Mouse (Mus musculus) midbrain, embryonic 16.5 days (tissue): ENCODE data around the gene Shq1. TPM values are rescaled to one million over a fixed set of nuclear protein-coding genes. Genes with fewer than 3 reads are reported as not detected.

Source experiments
- ATAC-seq: fragments of 200-750 bp; cut with Nextera tagmentation; 2 replicates; pipeline ENCODE4 v1.8.0; 2017; ENCODE audit warnings: moderate TSS enrichment
- H3K27ac ChIP-seq: fragments of 300-500 bp; sonication (generic); 2 replicates; pipeline ENCODE4 v1.5.1; 2014; ENCODE audit warnings: mild to moderate bottlenecking, low read length, mixed read lengths
- H3K27me3 ChIP-seq: fragments of 300-500 bp; sonication (generic); 2 replicates; pipeline ENCODE4 v1.6.1; 2014; ENCODE audit warnings: low read depth, low read length, mixed read lengths; ENCODE audit not compliant: control insufficient read depth, insufficient read depth
- H3K36me3 ChIP-seq: fragments of 300-500 bp; sonication (generic); 2 replicates; pipeline ENCODE4 v1.6.1; 2014; ENCODE audit warnings: mild to moderate bottlenecking, low read length, moderate library complexity, mixed read lengths; ENCODE audit not compliant: control insufficient read depth, insufficient read depth
- H3K4me1 ChIP-seq: fragments of 300-500 bp; sonication (generic); 2 replicates; pipeline ENCODE4 v1.6.1; 2014; ENCODE audit warnings: mild to moderate bottlenecking, low read length, mixed read lengths; ENCODE audit not compliant: control insufficient read depth, insufficient read depth
- H3K4me2 ChIP-seq: fragments of 300-500 bp; sonication (generic); 2 replicates; pipeline ENCODE4 v1.6.1; 2014; ENCODE audit warnings: mild to moderate bottlenecking, low read length, mixed read lengths
- H3K4me3 ChIP-seq: fragments of 300-500 bp; sonication (generic); 2 replicates; pipeline ENCODE4 v1.5.1; 2014; ENCODE audit warnings: low read depth, mild to moderate bottlenecking, low read length, moderate library complexity, mixed read lengths
- H3K9ac ChIP-seq: fragments of 300-500 bp; sonication (generic); 2 replicates; pipeline ENCODE4 v1.6.1; 2014; ENCODE audit warnings: low read depth, low read length, mixed read lengths
- H3K9me3 ChIP-seq: fragments of 300-500 bp; sonication (generic); replicated peaks from 2 replicates; pipeline ENCODE4 v1.6.1; 2014; ENCODE audit warnings: mild to moderate bottlenecking, low read length, mixed read lengths; ENCODE audit not compliant: control insufficient read depth, poor library complexity, severe bottlenecking
- WGBS: fragments of 180-500 bp; shearing (Covaris S2); extraction: QIAGEN DNeasy Blood & Tissue Kit; methylation state at CpG from one replicate; pipeline ENCODE4 v1.1.7; 2014; 5-methylcytosine and 5-hydroxymethylcytosine counted together
- polyA plus RNA-seq: library from polyadenylated mRNA; unstranded; fragments of >200 nt; fragmentation: Nextera tagmentation; extraction: Ambion mirVana; gene quantifications from 2 replicates; pipeline ENCODE4 v1.2.1, GENCODE M21; 2015

The Shq1 gene
- polyA plus RNA-seq, 1 experiment from 2014 or later: 9.7 TPM

- Histone ChIP-seq H3K4me2 (no peak overlapping the region), H3K4me3 (no peak overlapping the region), H3K27me3 (no peaks in the 10 kb centered on the region), H3K27ac (no peak overlapping the region), H3K9me3 (no peaks in the 10 kb centered on the region), H3K9ac (no peak overlapping the region), H3K4me1 (peaks cover 4% of the 10 kb centered on the region), H3K36me3 (no peaks in the 10 kb centered on the region)
- 89% methylated on average over 5 of the region's 5 CpGs for WGBS
- ATAC-seq: no peak
These were observed 143.0 kb downstream of the Shq1 start for GRCm38 (mm10) chr6:100527972-100528371.

- Histone ChIP-seq H3K9ac (no peak overlapping the region), H3K4me3 (no peak overlapping the region), H3K27ac (no peak overlapping the region), H3K27me3 (no peaks in the 10 kb centered on the region), H3K4me2 (no peak overlapping the region), H3K4me1 (peaks cover 4% of the 10 kb centered on the region), H3K36me3 (no peaks in the 10 kb centered on the region), H3K9me3 (no peaks in the 10 kb centered on the region)
- WGBS: 95% methylated on average over 6 of the region's 6 CpGs
- ATAC-seq: no peak
These were observed 143.8 kb downstream of the Shq1 start for GRCm38 (mm10) chr6:100527161-100527560.

- H3K9me3 ChIP-seq: no peaks in the 10 kb centered on the region
- no peak overlapping the region for H3K9ac ChIP-seq
- H3K27me3 ChIP-seq: no peaks in the 10 kb centered on the region
- H3K36me3 ChIP-seq: no peaks in the 10 kb centered on the region
- no peak overlapping the region for H3K4me3 ChIP-seq
- WGBS: 6% methylated on average over 9 of the region's 9 CpGs
- H3K4me1 ChIP-seq: peaks cover 7% of the 10 kb centered on the region
- no peak overlapping the region for H3K27ac ChIP-seq
- no peak for ATAC-seq
- H3K4me2 ChIP-seq: peak overlapping the region; percentile 33; the same call in 1 of the 2 replicates
These were observed 144.9 kb downstream of the Shq1 start for GRCm38 (mm10) chr6:100526066-100526465.

GRCm38 (mm10) chr6:100525496-100525895 is 145.5 kb downstream of the Shq1 start:
- Histone ChIP-seq H3K4me2 (no peak overlapping the region), H3K27me3 (no peaks in the 10 kb centered on the region)
- WGBS: 24% methylated on average over 3 of the region's 3 CpGs

GRCm38 (mm10) chr6:100522495-100522894 is 148.5 kb downstream of the Shq1 start:
- H3K4me1 ChIP-seq: peaks cover 17% of the 10 kb centered on the region
- H3K9me3 ChIP-seq: no peaks in the 10 kb centered on the region
- no peak overlapping the region for H3K4me3 ChIP-seq
- H3K4me2 ChIP-seq: no peak overlapping the region
- no peaks in the 10 kb centered on the region for H3K36me3 ChIP-seq
- ATAC-seq: no peak
- H3K27ac ChIP-seq: no peak overlapping the region
- WGBS: 73% methylated on average over 3 of the region's 3 CpGs
- H3K9ac ChIP-seq: no peak overlapping the region
- peaks cover 3% of the 10 kb centered on the region for H3K27me3 ChIP-seq

More at GRCm38 (mm10) chr6:100525496-100525895, 145.5 kb downstream of the Shq1 start:
- no peaks in the 10 kb centered on the region for H3K9me3 ChIP-seq
- peaks cover 10% of the 10 kb centered on the region for H3K4me1 ChIP-seq
- no peak overlapping the region for H3K4me3 ChIP-seq
- no peak overlapping the region for H3K9ac ChIP-seq
- H3K36me3 ChIP-seq: no peaks in the 10 kb centered on the region
- no peak overlapping the region for H3K27ac ChIP-seq
- ATAC-seq: no peak

- Histone ChIP-seq H3K9me3 (no peaks in the 10 kb centered on the region), H3K4me1 (peaks cover 17% of the 10 kb centered on the region), H3K27ac (no peak overlapping the region), H3K4me3 (no peak overlapping the region), H3K36me3 (no peaks in the 10 kb centered on the region), H3K9ac (no peak overlapping the region), H3K27me3 (peaks cover 5% of the 10 kb centered on the region), H3K4me2 (no peak overlapping the region)
- ATAC-seq: no peak
- WGBS: 44% methylated on average over 2 of the region's 2 CpGs
These were observed 149.2 kb downstream of the Shq1 start for GRCm38 (mm10) chr6:100521615-100522398.

- H3K27me3 ChIP-seq: peaks cover 5% of the 10 kb centered on the region
- no peak overlapping the region for H3K4me2 ChIP-seq
- no peak overlapping the region for H3K4me3 ChIP-seq
- WGBS: 68% methylated on average over 5 of the region's 5 CpGs
- no peak overlapping the region for H3K9ac ChIP-seq
- H3K36me3 ChIP-seq: no peaks in the 10 kb centered on the region
- H3K9me3 ChIP-seq: no peaks in the 10 kb centered on the region
- peaks cover 13% of the 10 kb centered on the region for H3K4me1 ChIP-seq
- H3K27ac ChIP-seq: no peak overlapping the region
- ATAC-seq: peak; percentile 61; the same call in 1 of the 2 replicates
These were observed 150.3 kb downstream of the Shq1 start for GRCm38 (mm10) chr6:100520558-100521099.

GRCm38 (mm10) chr6:100519837-100520236 is 151.1 kb downstream of the Shq1 start:
- H3K36me3 ChIP-seq: no peaks in the 10 kb centered on the region
- 0 out of 2 replicates have a peak, but pooled peaks have one; percentile 44 for ATAC-seq
- 31% methylated on average over 12 of the region's 12 CpGs for WGBS
- peaks cover 13% of the 10 kb centered on the region for H3K4me1 ChIP-seq
- H3K4me3 ChIP-seq: no peak overlapping the region
- H3K9ac ChIP-seq: no peak overlapping the region
- no peak overlapping the region for H3K27ac ChIP-seq
- peaks cover 5% of the 10 kb centered on the region for H3K27me3 ChIP-seq
- H3K9me3 ChIP-seq: no peaks in the 10 kb centered on the region
- H3K4me2 ChIP-seq: no peak overlapping the region; the same call in 1 of the 2 replicates
